Mouse (Mus musculus) myocyte (in vitro differentiated cells): ENCODE data around the gene Igfbp3.
A peak's percentile ranks its signal among the peaks of the same experiment; 100 is the strongest.

Experiments
- CEBPB ChIP-seq: IDR thresholded peaks from 2 replicates; pipeline ENCODE4 v1.6.1; 2011; ENCODE audit warnings: mild to moderate bottlenecking, moderate library complexity; ENCODE audit not compliant: poor library complexity, insufficient read depth, severe bottlenecking
- E2F4 ChIP-seq: IDR thresholded peaks from one replicate; pipeline ENCODE4 v1.6.1; 2011; ENCODE audit warnings: mild to moderate bottlenecking, control low read depth, moderate library complexity; ENCODE audit not compliant: insufficient read depth
- MAX ChIP-seq: IDR thresholded peaks from one replicate; pipeline ENCODE4 v1.6.1; 2011; ENCODE audit warnings: low read depth, mild to moderate bottlenecking, control low read depth
- MYOG ChIP-seq, 3 experiments: IDR thresholded peaks; one replicate each; pipeline ENCODE4 v1.6.1; 2011; ENCODE audit warnings: control low read depth in 2 of 3, low read depth in 2 of 3, mild to moderate bottlenecking in 2 of 3; ENCODE audit not compliant: insufficient read length in 2 of 3, control insufficient read depth in 1 of 3, insufficient read depth in 1 of 3
- POLR2A ChIP-seq: IDR thresholded peaks from one replicate; pipeline ENCODE4 v1.6.1; 2011; ENCODE audit warnings: low read depth, mild to moderate bottlenecking, control low read depth, moderate library complexity; ENCODE audit not compliant: insufficient read length
- POLR2AphosphoS2 ChIP-seq: IDR thresholded peaks from one replicate; pipeline ENCODE4 v1.6.1; 2011; ENCODE audit warnings: low read depth, control low read depth; ENCODE audit not compliant: insufficient read length
- REST ChIP-seq: IDR thresholded peaks from one replicate; pipeline ENCODE4 v1.6.1; 2011; ENCODE audit warnings: mild to moderate bottlenecking, control low read depth, moderate library complexity; ENCODE audit not compliant: insufficient read depth, insufficient read length
- SRF ChIP-seq: IDR thresholded peaks from one replicate; pipeline ENCODE4 v1.6.1; 2011; ENCODE audit warnings: low read depth; ENCODE audit not compliant: control insufficient read depth, insufficient read length
- TCF12 ChIP-seq: IDR thresholded peaks from one replicate; pipeline ENCODE4 v1.6.1; 2011; ENCODE audit warnings: mild to moderate bottlenecking, control low read depth; ENCODE audit not compliant: poor library complexity, insufficient read depth, severe bottlenecking
- TCF3 ChIP-seq: IDR thresholded peaks from one replicate; pipeline ENCODE4 v1.6.1; 2011; ENCODE audit warnings: low read depth, control low read depth; ENCODE audit not compliant: insufficient read length
- USF1 ChIP-seq: IDR thresholded peaks from one replicate; pipeline ENCODE4 v1.6.1; 2011; ENCODE audit warnings: low read depth, mild to moderate bottlenecking, control low read depth, moderate library complexity

DNA sequence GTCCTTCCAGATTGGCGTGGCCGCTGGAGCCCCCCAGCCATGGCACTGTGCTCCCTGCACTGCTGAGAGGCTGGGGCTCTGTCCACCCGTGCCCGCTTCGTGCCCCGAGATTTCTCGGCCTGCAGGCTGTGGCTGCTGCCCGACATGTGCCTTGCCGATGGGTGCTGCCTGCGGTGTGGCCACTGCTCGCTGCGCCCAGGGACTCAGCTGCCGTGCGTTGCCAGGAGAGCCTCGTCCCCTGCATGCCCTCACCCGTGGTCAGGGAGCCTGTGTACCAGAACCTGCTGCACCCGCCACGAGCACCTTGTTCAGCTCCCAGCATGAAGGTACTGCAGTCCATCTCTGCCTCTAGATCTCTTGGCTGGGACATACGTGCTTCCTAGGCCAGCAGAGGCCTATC is 15.7 kb downstream of the Igfbp3 start:
- TF ChIP-seq USF1 (no peak), SRF (no peak), POLR2A (no peak), TCF3 (no peak), TCF12 (no peak), MYOG (IDR thresholded peaks at IDR 0.05; ENCODE audit: control insufficient read depth in 1 of 3, insufficient read depth in 1 of 3, insufficient read length in 2 of 3, low read depth in 2 of 3) (peak in 1 of 3 experiments; percentile 33), POLR2AphosphoS2 (no peak), CEBPB (no peak), E2F4 (no peak), MAX (no peak), REST (no peak)
